Mouse (Mus musculus): ENCODE data around the gene Kndc1. TPM values are rescaled to one million over a fixed set of nuclear protein-coding genes. Genes with fewer than 3 reads are reported as not detected.

The Kndc1 gene
- total RNA-seq, 2 experiments from 2014 or later = not detected

DNA sequence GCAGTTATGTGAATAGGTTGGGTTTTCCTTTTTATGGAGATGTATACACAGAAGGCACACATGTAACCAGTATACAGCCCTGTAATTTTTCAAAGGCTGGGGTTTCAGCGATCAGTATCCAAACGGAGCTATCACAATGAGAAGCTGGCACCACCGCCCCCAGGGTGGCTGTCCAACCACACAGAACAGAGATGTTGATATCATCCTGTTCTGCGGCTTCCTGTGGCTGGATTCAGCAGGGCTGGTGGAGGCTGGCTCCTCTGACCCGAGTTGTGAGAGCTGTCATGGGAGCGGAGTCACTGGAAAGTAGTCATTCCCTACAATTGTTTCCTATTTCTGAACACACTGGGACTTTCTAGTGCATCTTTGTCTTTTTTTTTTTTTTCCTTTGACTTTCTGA lies 10.8 kb downstream of the Kndc1 start:
- ATAC-seq (replicated peaks; ENCODE audit: poor library complexity) = peak; percentile 45; the same call in 1 of the 2 replicates

DNA sequence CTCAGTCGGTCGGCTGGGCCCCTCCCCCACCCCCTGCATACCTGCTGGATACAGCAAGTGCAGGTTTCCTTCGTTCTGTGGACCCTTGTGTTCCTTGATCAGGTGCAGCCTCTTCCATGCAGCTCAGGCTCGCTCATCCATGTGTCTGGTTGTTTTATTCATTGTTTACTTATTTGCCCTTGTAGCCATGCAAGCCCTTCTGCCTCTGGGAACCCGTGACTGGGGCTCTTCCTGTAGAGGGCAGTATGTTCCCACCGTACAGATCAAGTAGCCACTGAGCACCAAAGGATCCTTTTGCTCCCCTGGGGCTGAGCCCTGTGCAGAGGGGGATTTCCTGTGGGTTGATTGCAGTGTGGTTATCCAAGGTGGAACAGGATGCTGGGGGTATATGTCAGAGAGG lies 11.2 kb downstream of the Kndc1 start:
- peak; percentile 87 for ATAC-seq (replicated peaks; ENCODE audit: poor library complexity)

DNA sequence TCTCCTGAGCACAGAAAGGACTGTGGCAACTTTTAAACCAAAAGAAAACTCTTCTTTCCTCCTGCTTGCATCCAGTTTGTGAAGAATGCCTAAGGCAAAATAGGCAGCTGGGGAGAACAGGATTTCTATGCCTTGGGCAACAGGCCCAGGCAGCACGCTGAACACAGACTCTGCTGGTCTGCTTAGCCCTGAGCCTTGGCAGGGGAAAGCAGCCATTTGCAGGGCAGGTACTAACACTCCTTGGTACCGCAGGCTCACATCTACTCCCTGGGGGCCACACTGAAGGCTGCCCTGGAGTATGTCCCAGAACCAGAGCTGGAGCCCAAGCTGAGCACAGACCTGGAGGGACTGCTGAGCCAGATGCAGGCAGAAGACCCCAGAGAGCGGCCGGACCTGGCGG lies 13.7 kb downstream of the Kndc1 start:
- no peak for ATAC-seq (replicated peaks; ENCODE audit: poor library complexity)

DNA sequence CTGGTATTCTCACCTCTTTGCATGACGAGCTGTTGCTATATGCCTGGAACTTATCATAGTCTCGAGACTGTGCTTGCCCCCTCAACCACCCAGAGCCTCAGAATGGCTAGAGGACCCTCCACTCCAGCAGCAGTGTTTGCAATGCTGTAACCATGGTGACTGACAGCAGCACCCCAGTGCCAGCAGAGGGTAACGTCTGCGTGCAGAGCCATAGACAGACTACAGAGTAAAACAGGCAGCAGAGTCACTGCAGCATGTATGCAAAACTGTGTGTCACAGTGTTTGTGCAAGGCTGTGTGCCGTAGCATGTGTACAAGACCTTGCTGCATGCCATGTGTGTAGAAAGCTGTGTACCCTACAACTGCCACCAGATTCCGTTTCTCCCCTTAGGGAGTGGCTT lies 15.0 kb downstream of the Kndc1 start:
- ATAC-seq (replicated peaks; ENCODE audit: poor library complexity) = no peak

DNA sequence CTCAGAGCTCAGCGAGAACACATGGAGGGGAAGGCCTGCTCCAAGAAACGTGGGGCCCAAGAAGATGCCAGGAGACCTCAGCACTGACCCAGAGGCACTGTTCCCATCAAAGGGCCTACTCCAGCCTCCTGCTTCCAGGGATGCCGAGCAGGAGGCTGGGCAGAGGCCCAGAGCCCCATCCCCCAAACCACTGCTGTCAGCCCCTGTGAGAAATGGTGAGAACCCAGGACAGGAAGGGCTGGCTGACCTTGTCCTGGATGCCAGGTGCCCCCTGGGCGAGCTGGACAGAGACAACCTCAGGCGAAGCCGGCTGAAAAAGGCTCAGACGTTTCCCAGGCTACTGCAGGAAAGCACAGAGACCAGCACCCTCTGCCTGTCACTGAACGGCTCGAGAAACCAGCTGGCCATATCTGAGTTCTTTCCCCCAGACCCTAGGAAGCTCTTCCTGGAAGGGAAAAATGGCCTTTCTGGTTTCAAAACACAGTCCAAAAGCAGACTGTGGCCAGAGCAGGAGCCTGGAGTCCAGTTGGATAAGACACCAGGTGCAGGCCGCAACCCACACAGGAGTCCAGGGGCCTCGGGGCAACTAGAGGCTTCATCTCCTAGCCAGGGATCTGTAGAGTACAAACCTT lies 15.8 kb downstream of the Kndc1 start:
- ATAC-seq (replicated peaks; ENCODE audit: poor library complexity) = no peak

DNA sequence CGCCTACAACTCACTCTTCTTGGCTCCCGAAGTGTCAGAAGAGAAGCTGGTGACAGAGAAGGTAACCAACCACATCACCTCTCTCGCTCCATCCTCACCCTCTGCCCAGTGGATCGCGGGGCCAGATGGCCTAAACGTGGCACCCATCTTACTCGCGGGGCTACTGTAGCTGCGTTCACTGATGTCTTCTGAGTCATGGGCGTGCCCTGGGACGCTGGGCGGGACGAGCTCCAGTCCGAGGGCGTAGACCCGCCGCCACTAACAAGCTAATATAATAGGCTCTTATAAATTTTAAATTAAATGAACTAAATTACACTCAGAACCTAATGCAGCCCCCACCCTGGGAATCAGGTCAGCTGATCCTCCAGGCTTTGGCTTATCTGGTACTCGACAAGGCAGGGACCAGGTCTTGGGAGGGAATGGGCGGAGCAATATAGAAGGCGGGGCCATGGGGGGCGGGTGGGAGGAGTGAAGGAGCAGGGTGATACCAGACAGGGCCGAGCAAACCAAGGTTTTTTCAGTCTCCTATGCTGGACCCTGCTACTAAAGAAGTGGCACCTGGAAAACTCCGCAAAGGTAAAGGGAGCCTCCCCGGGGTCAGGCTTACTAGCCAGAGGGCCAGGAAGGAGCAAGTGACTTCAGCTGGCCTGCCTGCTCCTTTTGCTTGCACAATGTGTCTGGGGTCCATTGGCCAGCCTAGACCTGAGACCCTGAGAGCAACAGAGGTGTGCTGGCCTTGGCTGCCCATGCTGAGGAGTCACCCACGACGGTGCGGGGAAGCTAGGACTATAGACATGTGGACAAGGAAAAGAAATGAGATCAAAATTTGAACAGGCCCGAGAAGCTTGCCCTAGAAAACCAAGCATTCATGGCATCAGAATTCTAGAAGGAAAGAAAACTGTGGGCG lies 19.9 kb downstream of the Kndc1 start:
- ATAC-seq (replicated peaks; ENCODE audit: poor library complexity) = peak; percentile 71

DNA sequence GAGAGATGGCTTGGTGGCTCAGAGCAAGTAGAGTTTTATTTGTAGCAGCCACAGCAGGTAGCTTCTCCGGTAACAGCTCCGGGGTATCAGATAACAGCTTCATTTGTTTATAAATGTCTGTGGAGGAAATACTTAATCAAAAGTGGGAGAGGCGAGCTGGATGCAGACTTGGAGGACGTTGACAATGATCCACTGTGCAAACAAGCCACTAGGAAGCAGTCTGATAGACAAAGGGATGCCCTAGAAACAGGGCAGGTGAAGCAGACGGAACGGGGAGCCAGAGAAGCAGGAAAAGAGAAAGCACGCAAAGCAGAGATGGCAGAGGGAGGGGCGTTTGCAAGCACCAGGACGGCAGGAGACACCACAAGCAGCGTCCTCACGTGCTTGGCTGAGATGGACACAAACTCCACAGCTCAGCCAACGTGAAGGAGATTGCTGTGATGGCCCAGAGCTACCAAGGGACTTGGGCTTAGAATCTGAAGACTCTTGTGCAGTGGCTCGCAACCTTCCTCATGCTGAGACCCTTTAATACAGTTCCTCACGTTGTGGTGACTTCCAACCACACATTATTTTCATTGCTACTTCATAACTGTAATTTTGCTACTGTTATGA lies 21.3 kb downstream of the Kndc1 start:
- ATAC-seq (replicated peaks; ENCODE audit: poor library complexity) = no peak

DNA sequence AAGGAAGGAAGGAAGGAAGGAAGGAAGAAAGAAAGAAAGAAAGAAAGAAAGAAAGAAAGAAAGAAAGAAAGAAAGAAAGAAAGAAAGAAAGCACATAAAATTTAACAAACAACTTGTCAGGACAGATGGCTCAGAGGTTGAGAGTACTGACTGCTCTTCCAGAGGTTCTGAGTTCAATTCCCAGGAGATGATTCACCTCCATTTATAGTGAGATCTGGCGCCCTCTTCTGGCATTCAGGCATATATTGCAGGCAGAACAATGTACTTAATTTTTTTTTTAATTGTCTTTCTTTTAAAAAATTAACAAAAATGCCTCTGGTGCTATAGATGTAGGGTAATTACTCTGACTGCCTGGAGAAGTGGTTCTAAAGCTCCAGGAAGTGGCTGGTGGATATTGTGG lies 21.8 kb downstream of the Kndc1 start:
- ATAC-seq (replicated peaks; ENCODE audit: poor library complexity) = 0 out of 2 replicates have a peak, but pooled peaks have one; percentile 23

DNA sequence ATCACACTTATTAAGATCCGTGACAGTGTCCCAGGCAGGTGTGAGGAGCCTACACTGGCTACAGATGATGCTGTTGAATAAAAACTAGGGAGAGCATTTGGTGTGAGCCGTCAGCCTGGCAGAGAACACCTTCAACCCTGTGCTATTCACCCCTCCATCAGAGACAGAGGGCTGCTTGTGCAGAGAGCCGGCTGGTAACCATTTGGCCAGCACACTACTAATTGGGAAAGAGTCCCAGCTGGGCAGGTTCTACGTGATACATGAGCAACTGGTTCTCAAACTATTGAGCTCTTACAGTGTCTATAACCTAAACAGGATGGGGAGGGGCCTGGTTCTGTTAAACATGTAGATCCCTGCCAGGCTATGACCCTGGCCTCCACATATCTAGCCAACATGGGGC lies 23.8 kb downstream of the Kndc1 start:
- ATAC-seq (replicated peaks; ENCODE audit: poor library complexity) = no peak

DNA sequence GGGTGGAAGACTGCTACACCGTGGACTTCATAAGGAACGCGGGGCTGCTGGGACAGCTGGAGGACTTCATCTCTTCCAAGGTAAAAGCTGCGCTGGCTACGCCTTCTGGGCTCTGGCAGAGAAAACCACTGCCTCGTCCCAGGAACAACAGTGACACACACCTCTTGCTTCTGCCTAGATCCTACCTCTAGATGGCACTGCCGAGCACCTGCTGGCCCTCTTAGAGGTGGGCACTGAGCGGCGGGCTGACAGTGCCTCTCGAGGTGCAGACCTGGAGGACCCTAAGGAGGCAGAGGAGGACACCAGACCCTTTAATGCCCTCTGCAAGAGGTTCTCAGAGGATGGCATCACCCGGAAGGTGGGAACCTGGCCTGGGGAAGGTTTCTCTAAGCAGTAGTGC lies 36.2 kb downstream of the Kndc1 start:
- peak; percentile 91 for ATAC-seq (replicated peaks; ENCODE audit: poor library complexity)

DNA sequence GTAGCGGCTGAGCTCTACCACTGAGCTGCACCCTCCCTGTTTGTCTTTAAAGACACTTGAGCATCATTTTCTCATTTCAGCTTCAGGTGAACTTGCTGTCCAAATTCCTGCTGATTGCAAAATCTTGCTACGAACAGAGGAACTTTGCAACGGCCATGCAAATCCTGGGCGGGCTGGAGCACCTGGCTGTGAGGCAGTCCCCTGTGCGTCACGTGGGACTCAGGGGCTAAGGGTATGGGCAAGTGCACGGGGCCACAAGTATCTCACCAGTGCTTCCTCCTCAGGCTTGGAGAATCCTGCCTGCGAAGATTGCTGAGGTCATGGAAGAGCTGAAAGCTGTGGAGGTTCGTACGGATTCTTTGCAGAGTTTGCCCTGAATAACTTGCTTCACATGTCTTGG lies 42.2 kb downstream of the Kndc1 start:
- no peak for ATAC-seq (replicated peaks; ENCODE audit: poor library complexity)

DNA sequence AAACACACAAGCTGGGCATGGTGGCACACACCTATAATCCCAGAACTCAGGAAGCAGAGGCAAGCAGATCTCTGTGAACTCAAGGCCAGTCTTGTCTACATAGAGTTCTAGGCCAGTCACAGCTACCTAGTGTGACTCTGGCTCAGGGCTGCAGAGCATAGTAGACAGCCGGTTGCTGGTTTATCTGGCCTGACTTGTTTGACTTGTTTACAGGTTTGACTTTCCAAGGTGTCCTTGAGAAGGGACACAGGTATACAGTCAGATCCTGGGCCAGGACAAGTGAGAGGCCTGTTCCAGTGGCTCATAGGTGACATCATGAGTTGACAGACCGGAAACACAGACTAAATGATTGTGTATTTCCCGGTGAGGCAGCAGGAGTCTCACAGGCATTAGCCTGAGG lies 42.6 kb downstream of the Kndc1 start:
- no peak for ATAC-seq (replicated peaks; ENCODE audit: poor library complexity)

DNA sequence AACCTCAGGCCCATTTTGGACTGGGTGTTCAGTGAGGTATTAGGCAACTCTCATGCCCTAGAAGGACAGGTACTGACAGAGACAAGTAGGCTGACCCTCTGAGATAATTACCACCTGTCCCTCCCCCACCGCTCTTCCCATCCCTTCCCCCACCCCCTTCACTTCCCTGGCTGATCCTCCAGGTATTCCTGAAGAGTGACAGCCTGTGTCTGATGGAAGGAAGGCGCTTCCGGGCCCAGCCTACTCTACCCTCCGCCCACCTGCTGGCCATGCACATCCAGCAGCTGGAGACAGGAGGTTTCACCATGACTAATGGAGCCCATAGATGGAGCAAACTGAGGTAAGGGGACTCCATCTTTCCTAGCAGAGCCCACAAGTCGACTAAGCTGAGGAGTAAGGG lies 43.3 kb downstream of the Kndc1 start:
- ATAC-seq (replicated peaks; ENCODE audit: poor library complexity) = no peak

DNA sequence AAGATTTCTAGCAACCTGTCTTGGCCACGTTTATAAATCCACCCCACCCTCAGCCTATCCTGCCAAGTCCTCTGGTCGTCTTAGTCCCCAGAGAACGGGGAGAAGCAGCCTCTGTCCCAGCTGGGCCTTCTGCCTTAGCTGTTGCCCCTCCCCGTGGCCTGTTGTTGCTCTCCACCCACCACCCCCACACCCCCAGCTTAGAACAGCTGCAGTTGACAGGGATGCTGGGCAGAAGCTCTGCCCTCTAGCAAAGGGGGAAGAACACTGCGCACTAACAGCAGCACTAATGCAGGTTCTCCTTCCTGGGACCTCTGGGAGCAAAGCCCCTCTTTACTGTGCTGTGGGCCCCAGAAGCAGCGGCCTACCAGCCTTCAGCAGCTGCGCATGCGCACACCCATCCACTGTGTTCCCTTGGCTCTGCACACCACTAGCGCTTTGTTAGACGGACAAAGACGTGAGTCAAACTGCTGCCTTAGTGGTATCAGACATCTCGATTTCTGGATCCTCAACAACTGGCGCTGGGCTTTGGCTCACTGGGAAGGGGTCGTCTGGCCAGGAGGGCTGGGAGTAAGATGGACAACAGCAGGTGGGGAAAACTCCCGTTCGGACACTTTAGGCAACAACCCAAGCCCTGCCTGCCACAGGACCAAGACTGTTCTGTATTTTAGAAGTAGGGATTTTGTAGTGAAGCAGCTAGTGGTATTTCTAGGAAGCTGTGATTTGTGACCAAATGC lies 46.1 kb downstream of the Kndc1 start:
- no peak for ATAC-seq (replicated peaks; ENCODE audit: poor library complexity)

DNA sequence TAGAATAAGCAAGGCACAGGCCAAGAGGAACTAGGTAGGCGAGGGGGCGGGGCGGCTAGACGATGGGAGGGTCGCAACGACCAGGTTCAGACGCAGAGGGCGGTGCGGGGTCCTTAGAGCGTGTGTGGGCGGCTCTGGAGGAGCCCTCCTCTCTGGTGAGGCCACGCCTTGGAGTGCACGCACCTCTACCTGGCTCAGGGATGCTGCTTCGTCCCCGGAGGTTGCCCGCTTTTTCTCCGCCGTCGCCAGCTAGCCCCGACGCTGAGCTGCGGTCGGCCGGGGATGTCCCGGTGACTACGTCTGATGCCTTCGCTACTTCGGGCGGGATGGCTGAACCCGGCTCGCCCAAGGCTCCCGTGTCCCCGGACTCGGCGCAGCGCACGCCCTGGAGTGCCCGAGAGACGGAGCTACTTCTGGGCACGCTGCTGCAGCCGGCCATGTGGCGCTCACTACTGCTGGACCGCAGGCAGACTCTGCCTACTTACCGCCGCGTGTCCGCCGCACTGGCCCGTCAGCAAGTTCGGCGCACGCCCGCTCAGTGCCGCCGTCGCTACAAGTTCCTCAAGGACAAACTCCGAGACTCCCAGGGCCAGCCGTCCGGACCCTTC lies 49.3 kb downstream of the Kndc1 start, which contains the start of gene Utf1:
Gene Utf1, plus strand, starts transcription at position 116 of the 608 bp plus-strand sequence.
- peak; percentile 62 for ATAC-seq (replicated peaks; ENCODE audit: poor library complexity)

DNA sequence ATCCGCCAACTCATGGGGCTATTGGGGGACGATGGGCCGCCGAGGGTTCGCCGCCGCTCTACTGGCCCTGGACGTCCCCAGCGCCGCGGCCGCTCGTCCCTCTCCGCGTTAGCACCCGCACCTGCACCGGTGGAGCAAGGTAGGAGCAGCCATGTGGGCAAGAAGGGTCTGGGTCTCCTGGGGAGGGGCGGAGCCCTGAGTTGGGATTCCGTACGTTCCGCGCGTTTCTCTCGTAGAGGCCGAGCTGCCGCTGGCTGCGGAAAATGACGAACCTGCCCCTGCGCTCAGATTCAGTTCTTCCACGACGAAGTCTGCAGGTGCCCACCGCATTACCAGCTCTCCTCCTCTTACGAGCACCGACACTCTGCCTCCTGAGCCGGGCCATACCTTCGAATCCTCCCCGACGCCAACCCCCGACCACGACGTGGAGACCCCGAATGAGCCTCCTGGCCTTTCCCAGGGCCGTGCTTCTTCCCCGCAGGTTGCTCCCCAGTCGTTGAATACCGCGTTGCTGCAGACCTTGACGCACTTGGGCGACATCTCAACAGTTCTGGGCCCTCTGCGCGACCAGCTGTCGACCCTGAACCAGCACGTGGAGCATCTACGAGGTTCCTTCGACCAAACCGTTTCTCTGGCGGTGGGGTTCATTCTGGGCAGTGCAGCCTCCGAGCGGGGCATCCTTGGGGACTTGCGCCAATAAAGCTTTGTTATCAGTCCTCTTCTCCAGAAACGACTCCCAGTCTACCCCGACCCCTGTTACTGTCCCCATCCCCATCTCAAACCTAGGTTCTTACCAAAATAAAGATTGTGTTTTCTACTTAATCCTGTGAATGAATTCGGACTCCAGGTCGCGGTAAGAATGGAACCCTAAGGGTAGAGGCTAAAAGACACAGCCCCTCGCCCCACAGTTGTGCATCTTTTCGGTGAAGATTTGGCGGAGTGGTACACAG lies 50.1 kb downstream of the Kndc1 start:
- ATAC-seq (replicated peaks; ENCODE audit: poor library complexity) = no peak

DNA sequence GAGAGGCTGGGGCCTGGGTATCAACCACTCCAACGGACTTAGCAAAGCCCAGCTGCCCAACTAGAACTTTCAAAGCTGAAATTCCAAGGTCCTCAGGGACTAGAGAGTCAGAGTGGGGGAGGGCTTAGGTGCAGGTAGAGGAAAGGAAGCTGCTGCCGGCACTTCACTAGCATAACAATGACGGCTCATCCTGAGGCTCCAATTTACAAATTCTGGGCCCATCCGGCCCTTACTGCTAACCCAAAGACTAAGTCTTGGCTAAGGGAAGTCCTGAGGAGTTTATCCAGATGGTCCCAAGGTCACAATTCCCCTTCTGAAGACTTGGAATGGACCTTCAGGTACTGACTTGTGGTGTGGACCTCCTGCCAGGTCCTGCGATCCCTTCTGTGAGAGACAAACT lies 51.0 kb downstream of the Kndc1 start:
- no peak for ATAC-seq (replicated peaks; ENCODE audit: poor library complexity)

DNA sequence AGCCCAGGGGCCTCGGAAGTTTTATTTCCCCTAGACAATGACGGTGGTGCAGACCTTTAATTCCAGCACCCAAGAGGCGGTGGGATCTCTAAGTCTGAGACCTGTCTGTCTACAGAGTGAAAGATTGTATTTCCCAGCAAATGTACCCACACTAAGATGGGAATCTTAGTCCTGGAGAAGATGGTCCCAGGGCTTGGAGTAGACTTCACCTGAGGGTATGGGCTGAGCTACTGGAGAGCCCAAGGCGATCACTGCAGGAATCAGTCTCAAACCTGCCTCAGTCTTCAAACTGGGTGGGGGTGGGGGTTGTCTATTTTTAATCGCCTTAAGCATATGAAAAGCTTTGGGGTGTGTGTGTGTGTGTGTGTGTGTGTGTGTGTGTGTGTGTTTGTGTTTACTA lies 51.5 kb downstream of the Kndc1 start:
- ATAC-seq (replicated peaks; ENCODE audit: poor library complexity) = no peak

DNA sequence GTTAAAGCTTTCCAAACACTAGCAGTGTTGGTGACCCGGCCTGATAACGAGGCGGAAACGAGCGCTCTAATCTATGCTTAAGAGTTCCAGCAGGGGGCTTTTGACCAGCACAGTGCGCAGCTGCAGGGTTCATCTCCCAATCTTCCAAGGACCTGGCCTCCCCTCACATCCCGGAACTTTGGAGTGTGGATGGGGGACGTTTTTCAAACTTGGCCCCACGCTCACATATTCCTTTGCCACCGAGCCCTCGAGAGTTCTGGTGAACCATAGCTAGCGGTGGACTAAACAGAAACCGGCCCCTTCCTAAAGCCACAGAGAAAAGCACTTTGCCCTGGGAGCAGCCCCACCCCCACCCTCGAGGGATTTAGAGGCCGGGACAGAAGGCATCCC lies 55.4 kb downstream of the Kndc1 start:
- peak; percentile 76 for ATAC-seq (replicated peaks; ENCODE audit: poor library complexity)
